Mouse (Mus musculus): ENCODE measurements around the gene Nr5a1.

DNA sequence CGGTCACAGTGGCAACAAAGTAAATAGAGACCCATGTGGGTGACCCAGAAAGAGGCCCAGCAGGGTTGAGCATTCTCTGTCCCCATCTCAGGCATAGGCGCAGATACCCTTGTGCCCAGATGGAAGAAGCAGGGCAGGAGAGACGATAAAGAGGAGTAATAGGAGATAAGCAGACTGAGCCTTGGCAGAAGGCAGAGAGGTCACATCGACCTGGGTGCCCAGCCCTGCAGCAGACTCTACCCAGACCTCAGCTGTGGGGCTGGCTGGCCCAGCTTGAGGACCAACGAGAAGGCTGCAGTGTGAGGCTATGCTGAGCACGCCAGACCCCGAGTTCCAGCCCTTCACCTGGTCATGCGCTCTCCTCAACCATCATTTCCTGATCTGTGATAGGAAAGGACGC is 10.0 kb downstream of the Nr5a1 start:
- TF ChIP-seq POLR2A (IDR thresholded peaks at IDR 0.05; ENCODE audit: borderline replicate concordance, insufficient read depth, low read length): no peak
- TF ChIP-seq CTCF (IDR thresholded peaks at IDR 0.05; ENCODE audit: borderline replicate concordance, insufficient read depth, low read depth, low read length): no peak

Measured in cerebellum, adult 2 months (tissue).